Mouse (Mus musculus) small intestine, adult 2 months (tissue): ENCODE results near the gene Fam166a. TPM values are rescaled to one million over a fixed set of nuclear protein-coding genes. Genes with fewer than 3 reads are reported as not detected.

ENCODE experiments used
- H3K27ac ChIP-seq: fragments of 200-500 bp; 2 replicates; pipeline ENCODE4 v1.5.1; 2012; ENCODE audit warnings: low read depth, low read length, control low read depth, inconsistent platforms; ENCODE audit not compliant: insufficient read depth
- H3K27me3 ChIP-seq: fragments of 200-500 bp; 2 replicates; pipeline ENCODE4 v1.6.1; 2012; ENCODE audit warnings: mild to moderate bottlenecking, moderate library complexity, low read length, inconsistent platforms; ENCODE audit not compliant: control insufficient read depth, insufficient read depth
- H3K36me3 ChIP-seq: fragments of 200-500 bp; 2 replicates; pipeline ENCODE4 v1.6.1; 2012; ENCODE audit warnings: mild to moderate bottlenecking, low read length, control low read depth, inconsistent platforms; ENCODE audit not compliant: control insufficient read depth, insufficient read depth
- H3K4me1 ChIP-seq: fragments of 200-500 bp; 2 replicates; pipeline ENCODE4 v1.6.1; 2012; ENCODE audit warnings: low read length, inconsistent platforms, mixed read lengths; ENCODE audit not compliant: control insufficient read depth, insufficient read depth, insufficient read length
- H3K4me3 ChIP-seq: fragments of 200-500 bp; 2 replicates; pipeline ENCODE4 v1.5.1; 2012; ENCODE audit warnings: low read depth, mild to moderate bottlenecking, control low read depth, inconsistent platforms, low read length, moderate library complexity
- CTCF ChIP-seq: fragments of 200-500 bp; IDR thresholded peaks from 2 replicates; pipeline ENCODE4 v1.5.1; 2012; ENCODE audit warnings: low read depth, mild to moderate bottlenecking, control low read depth, inconsistent platforms, low read length, moderate library complexity, mixed read lengths; ENCODE audit not compliant: insufficient replicate concordance, insufficient read length; ENCODE audit errors: extremely low read depth
- POLR2A ChIP-seq: fragments of 200-500 bp; IDR thresholded peaks from 2 replicates; pipeline ENCODE4 v1.6.1; 2012; ENCODE audit warnings: low read depth, mild to moderate bottlenecking, control low read depth, inconsistent platforms, low read length, moderate library complexity
- WGBS: fragments of 180-500 bp; shearing (Covaris S2); methylation state at CpG from one replicate; pipeline ENCODE4 v1.1.7; 2018; 5-methylcytosine and 5-hydroxymethylcytosine counted together
- polyA plus RNA-seq: library from polyadenylated mRNA; depleted of rRNA; stranded (reverse); fragments of >200 nt; gene quantifications from 2 replicates; pipeline ENCODE4 v1.2.3, GENCODE M21; 2012

The Fam166a gene
- polyA plus RNA-seq, 1 experiment, result 0.10 TPM

DNA sequence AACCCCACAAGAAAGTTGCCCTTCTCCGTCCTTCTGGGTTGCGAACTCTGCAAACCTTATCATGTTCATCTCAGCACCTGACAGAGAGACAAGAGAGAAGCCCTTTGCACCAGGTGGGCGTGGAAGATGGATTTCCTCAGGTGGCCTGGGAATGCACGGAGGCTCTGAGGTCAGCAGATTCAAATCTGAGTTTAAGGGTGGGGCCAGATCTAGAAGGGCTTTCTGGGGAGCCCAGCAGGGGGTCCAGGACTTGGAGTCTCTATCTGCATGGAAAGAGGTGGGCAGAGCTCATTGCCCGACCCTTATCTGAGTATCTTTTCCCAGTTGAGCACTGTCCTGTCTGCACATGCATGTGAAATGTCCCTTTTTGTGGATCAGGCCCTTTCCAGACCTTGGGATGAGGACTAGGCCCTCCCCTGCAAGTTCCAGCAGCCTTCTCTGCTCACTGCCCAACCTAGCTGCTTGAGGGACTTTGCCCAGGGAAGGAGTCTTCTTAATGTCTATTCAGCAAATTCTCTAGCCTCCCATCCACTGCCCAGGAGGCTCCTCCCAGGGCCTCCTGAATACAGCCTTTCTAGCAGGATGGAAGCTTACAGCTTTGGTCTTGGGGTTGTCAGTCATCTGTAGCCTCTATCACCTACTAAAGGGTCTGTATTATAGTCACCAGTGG, 16.1 kb downstream of the Fam166a start:
- Histone ChIP-seq H3K27ac (peak overlapping the region; percentile 86), H3K4me1 (peaks cover 35% of the 10 kb centered on the region), H3K36me3 (no peaks in the 10 kb centered on the region), H3K27me3 (no peaks in the 10 kb centered on the region), H3K4me3 (no peak overlapping the region)
- TF ChIP-seq CTCF (no peak), POLR2A (no peak)
- WGBS, result 27% methylated on average over 5 of the region's 5 CpGs

DNA sequence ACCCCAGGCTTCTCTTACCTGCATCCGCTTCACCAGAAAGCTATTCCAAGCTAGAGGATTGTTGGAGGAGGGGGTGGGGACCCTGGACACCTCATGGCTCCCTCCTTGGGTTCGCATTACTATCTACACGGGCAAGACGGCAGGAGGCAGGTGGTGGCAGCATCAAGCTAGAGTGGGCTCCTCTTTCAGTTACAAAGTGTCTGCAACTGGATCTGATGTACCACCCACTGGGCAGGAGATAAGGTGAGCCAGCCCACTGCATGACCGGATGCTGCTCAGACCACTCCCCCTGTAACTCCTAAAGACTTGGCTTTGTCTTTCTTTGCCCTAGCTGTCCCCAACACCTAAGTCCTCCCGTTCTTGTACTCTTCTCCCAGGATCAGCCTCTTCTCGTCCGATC, 18.1 kb downstream of the Fam166a start, which contains the start of gene Rnf224:
Rnf224 (minus strand) TSS at position 174 of the 400 bp plus-strand sequence.
- no peak within 1 kb of the TSS for H3K4me3 ChIP-seq
- no peak for TF ChIP-seq POLR2A
- no peak for TF ChIP-seq CTCF
- H3K27ac ChIP-seq, result 0 out of 2 replicates have a peak within 1 kb of the TSS, but pooled peaks have one; percentile 53
- no peaks in the 10 kb centered on the region for H3K27me3 ChIP-seq
- peaks cover 47% of the 10 kb centered on the region for H3K4me1 ChIP-seq
- no peaks in the 10 kb centered on the region for H3K36me3 ChIP-seq
- 66% methylated on average over 8 of the region's 8 CpGs for WGBS

DNA sequence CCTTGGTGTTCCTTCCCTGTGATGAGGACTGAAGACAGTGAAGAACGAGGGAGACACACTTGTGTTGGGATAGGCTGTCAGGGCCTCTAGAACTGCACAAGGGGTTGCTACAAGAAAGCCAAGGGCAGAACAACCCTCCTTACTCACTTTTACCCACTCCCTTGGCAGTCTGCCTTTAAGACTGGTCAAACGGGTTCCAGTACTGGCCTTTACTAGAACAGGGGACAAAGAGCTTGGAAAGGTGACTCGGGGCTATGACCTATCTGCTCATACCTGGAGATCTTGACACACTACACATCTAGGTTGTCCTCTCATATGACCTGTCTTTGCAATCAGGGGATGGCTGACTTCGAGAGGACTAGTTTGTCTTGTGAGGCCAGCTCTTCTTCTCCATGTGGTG, 19.0 kb downstream of the Fam166a start:
- H3K4me1 ChIP-seq, result peaks cover 47% of the 10 kb centered on the region
- 21% methylated on average over 4 of the region's 4 CpGs for WGBS
- H3K4me3 ChIP-seq, result no peak overlapping the region
- H3K36me3 ChIP-seq, result no peaks in the 10 kb centered on the region
- TF ChIP-seq POLR2A (no peak), CTCF (no peak)
- no peaks in the 10 kb centered on the region; the same call in 1 of the 2 replicates for H3K27me3 ChIP-seq
- peak overlapping the region; percentile 10; the same call in 1 of the 2 replicates for H3K27ac ChIP-seq

DNA sequence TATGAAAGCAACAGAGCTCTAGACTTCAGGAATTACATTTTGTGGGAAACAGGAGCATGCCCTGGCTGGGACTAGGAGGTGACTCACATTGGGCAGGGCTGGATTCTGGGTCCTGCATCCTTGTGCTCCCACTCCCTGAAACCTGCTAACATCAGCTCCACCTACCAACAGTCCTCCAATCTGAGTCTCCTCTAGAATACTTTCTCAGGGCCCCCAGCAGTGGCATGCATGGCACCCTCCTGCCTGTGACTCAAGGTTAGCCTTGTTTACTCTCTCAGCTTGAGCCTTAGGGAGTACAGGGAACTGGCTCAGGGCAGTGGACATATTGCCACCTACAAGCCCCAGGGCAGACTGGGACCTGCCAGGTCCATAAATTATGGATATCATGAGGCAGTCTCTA, 19.6 kb downstream of the Fam166a start:
- H3K4me3 ChIP-seq, result no peak overlapping the region
- H3K4me1 ChIP-seq, result peaks cover 50% of the 10 kb centered on the region
- H3K27me3 ChIP-seq, result no peaks in the 10 kb centered on the region; the same call in 1 of the 2 replicates
- TF ChIP-seq POLR2A (no peak), CTCF (no peak)
- no peaks in the 10 kb centered on the region for H3K36me3 ChIP-seq
- no peak overlapping the region; the same call in 1 of the 2 replicates for H3K27ac ChIP-seq

DNA sequence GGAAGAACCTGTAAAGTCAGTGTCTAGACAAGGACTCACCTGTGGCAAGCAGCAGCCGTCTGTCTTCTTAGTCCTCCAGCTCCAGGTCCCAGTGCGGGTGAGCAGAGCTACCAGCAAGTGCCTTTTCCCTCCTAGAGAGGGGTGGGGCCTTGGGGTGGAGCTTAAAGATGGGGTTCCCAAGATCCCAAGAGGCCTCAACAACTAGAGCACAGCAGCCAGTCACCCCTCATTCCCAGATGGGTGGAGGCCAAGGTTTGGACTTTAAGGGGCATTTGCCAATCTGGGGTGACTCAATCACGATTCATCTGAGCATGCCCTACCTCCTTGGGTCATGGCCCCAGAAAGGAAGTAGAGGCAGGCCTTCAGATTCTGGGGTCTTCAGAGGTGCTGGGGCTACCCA, 21.2 kb downstream of the Fam166a start:
- no peak overlapping the region for H3K27ac ChIP-seq
- H3K4me3 ChIP-seq, result no peak overlapping the region
- peaks cover 37% of the 10 kb centered on the region for H3K4me1 ChIP-seq
- no peaks in the 10 kb centered on the region for H3K36me3 ChIP-seq
- WGBS, result 81% methylated on average over 3 of the region's 3 CpGs
- no peaks in the 10 kb centered on the region; the same call in 1 of the 2 replicates for H3K27me3 ChIP-seq
- TF ChIP-seq CTCF, result no peak
- TF ChIP-seq POLR2A, result no peak

DNA sequence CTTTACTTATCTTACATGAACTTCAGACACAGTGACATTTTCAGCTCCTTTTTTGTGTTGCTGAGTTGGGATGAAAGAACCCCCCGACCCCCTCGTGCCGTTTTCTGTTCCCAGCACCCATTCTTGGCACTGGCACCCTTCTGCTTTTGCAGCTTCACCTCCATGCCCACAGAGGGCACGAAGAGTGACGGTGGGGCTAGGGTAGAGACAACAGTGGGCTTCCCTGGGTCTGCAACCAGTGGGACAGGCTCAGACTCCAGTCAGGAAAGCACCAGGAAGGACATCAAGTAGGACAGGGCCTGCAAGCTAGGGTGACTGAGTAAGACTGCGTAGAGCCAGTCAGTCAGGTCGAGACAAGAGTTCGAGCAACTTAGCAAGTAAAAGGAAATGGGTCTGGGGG, 21.8 kb downstream of the Fam166a start:
- no peaks in the 10 kb centered on the region; the same call in 1 of the 2 replicates for H3K36me3 ChIP-seq
- H3K4me1 ChIP-seq, result peaks cover 33% of the 10 kb centered on the region
- 68% methylated on average over 8 of the region's 8 CpGs for WGBS
- H3K27me3 ChIP-seq, result no peaks in the 10 kb centered on the region; the same call in 1 of the 2 replicates
- no peak overlapping the region for H3K4me3 ChIP-seq
- H3K27ac ChIP-seq, result 0 out of 2 replicates have a peak overlapping the region, but pooled peaks have one; percentile 31
- TF ChIP-seq CTCF, result no peak
- no peak for TF ChIP-seq POLR2A

DNA sequence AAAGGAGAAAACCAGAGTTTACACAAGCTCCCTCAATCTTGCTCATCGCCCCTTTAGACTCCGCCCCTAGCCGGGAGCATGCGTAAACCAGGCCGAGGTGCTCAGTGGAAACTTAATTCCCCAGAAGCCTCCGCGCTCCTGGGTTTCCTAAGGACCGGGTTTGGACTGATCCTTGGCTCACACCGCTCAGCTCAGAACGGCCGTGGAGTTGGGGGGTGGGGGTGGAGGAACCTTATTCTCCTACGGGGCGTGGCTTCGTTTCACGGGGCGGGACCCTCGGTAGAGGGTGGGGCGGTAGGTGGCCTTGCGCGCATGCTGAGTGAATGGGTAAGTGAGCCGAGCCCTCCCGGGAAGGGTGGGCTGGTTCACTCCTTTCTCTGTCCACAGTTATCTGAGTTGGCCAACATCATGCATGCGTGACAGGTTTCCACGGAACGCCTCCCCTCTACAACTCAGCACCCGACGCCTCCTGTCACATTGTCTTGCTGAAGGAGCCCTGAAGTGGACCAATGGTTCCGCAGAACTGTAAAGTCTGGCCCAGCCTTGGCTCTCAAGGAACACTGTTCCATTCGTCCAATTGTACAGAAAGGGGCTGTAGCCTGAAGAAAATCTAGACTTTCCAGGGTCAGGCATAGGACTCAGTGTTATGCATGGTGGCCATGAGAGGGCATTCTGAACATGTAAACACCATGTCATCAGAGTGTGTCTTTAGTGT, 22.3 kb downstream of the Fam166a start:
- H3K36me3 ChIP-seq, result no peaks in the 10 kb centered on the region; the same call in 1 of the 2 replicates
- H3K4me3 ChIP-seq, result peak overlapping the region; percentile 70
- TF ChIP-seq POLR2A (peak; percentile 35; the same call in 1 of the 2 replicates), CTCF (no peak)
- WGBS, result 2% methylated on average over 29 of the region's 29 CpGs
- H3K4me1 ChIP-seq, result peaks cover 30% of the 10 kb centered on the region
- H3K27ac ChIP-seq, result peak overlapping the region; percentile 31; the same call in 1 of the 2 replicates
- H3K27me3 ChIP-seq, result no peaks in the 10 kb centered on the region; the same call in 1 of the 2 replicates
